Mouse (Mus musculus) heart, postnatal 4 days (tissue): ENCODE results near the gene Slc2a5. TPM values are rescaled to one million over a fixed set of nuclear protein-coding genes. Genes with fewer than 3 reads are reported as not detected.

ENCODE experiments used
- DNase-seq: peaks from one replicate; pipeline ENCODE4 v3.0.0; 2021
- total RNA-seq, 2 experiments: library from RNA; stranded (reverse); gene quantifications; 2 replicates each; pipeline ENCODE4 v1.2.3; 2021

Slc2a5 gene
- total RNA-seq, 2 experiments from 2014 or later = 0.36 to 0.61 TPM

DNA sequence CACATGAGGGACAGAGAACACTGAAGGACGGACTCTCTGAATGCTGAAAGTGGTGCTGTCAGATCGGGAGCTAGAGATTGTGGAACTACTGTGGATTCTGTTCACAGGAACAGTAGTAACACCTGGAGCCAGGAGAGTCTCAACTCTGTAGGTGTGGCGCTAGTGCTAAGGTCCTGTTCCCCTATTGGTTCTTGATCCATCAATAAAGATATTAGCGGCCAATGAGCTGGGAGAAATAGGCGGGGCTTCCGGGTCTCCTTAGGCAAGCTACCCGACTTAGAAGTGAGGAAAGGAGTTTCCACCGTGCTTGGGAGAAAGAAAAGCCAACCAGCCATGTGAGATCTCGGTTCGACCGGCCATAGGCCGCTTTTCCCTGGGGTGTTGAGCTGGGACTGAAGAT is 25.2 kb downstream of the Slc2a5 start:
- DNase-seq = no peak

DNA sequence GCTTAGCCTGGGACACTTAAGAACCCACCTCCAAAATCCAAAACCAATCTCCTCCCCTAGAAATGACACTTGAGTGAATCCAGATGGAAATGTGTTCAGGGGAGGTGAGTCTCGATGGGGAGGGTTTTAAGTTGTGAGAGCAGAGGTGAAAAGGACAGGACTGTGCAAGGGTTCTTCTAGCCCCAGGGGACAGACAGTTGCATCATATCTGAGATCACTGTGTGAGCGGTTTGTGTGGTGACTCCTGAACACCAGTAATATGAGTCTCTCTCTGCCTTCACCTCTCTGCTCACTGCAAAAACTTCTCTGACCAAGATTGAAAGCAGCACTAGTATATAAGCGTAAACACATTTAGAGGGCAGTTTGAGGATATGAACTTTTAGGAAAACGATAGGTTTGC is 27.2 kb downstream of the Slc2a5 start:
- DNase-seq = no peak

DNA sequence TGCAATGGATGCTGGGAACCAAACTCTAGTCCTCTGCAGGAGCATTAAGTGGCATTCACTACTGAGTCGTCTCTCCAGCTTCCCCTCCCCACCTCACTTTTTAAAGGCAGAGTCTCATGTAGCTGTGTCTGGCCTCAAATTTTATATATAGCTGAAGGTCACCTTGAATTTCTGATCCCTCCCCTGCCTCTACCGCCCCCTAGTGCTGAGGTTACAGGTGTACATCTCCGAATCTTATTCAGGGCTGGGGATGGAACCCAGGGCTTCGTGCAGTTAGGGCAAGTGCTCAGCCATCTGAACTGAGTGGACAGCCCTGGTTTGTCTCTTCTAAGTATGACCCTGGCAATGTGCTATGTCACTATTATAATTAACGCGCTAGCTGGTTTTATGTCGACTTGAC is 32.0 kb downstream of the Slc2a5 start:
- no peak for DNase-seq

DNA sequence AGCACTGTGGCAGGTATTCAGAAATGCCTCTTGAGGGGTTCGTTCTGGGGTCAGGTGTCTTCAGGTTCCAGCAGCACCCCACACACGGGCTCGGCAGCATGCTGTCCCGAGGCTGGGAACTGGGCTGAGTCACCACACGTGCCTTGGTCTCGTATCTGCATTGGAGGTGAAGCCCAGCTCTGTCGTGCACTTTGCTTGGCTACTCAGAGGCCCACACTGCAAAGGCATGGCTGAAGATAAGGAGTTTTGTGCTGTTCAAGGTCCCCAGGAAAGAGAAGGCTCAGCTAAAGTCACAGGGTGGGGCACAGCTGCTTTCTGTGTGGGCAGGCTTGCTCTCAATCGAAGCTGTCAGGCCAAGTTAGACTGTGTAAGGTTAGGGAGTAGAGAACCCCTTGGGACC is 33.4 kb downstream of the Slc2a5 start:
- DNase-seq = no peak

DNA sequence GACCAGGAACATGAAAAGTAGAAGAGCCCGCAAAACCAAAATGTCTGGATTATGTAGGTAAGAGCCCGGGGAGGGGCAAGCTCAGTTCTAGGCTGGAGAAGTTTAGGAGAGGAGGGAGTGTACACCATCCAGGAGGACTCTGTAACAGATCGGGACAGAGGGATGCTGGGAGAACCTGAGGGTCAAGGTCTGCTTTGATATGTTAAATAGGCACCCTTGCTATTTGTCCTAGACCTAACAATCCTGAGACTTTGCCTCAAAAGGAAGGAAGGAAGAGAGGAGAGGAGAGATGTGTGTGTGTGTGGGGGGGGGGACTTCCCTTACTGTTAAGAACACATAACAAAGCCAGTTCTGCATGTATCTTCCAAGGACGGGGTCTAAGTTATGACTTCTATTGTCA is 36.2 kb downstream of the Slc2a5 start:
- DNase-seq = no peak

DNA sequence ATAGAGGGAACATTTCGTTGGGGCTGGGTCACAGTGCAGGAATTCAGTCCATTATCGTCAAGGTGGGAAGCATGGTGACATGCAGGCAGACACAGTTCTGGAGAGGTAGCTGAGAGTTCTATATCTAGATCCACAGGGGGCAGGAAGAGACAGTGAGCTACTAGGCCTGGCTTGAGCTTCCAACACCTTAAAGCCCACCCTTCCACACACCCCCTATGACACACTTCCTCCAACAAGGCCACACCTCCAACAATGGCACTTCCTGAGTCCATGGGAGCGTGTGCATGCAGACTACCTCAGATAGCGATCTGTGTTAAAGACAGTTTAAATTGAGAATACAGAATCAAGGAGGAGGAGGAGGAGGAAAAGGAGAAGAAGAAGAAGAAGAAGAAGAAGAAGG is 36.6 kb downstream of the Slc2a5 start:
- no peak for DNase-seq

DNA sequence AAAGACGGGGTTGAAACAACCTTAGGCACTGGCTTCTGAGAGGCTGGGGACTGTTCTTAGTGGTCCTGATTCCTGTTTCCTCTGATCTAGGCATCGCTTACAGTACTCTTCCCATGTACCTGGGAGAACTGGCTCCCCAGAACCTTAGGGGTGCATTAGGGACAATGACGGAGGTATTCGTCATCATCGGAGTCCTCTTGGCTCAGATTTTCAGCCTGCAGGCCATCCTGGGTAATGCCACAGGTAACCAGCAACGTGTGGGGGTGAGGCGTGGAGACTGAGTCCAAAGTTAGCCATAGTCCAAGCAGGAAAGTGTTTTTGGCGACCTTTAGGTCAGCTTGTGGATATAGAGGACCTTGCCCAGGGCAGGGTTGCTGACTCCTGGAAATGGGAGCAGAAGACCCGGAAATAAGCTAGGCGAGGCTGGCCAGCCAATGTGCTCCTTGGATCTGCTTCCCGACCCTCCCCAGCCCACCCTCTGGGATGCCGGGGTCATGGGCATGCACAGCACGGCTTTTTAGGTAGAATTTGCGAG is 38.3 kb downstream of the Slc2a5 start:
- no peak for DNase-seq

DNA sequence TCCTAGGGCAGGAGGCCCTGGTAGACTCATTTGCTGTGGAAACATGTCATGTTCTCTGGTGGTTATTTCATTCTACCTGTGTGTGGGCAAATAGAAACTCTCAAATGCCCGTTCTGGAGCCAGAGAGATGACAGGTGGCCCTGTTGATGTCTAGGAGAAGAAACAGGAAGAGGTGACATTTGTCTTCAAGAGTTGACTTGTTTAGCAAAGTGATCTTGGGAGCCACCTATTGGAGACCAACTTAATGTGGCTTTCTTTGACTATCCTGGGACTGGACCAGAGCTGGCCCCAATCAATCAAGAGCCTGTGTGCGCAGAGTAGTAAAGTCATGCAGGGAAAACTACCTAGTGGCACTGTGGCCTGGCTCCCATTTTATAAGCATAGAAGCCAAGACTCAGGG is 40.4 kb downstream of the Slc2a5 start:
- DNase-seq = no peak

DNA sequence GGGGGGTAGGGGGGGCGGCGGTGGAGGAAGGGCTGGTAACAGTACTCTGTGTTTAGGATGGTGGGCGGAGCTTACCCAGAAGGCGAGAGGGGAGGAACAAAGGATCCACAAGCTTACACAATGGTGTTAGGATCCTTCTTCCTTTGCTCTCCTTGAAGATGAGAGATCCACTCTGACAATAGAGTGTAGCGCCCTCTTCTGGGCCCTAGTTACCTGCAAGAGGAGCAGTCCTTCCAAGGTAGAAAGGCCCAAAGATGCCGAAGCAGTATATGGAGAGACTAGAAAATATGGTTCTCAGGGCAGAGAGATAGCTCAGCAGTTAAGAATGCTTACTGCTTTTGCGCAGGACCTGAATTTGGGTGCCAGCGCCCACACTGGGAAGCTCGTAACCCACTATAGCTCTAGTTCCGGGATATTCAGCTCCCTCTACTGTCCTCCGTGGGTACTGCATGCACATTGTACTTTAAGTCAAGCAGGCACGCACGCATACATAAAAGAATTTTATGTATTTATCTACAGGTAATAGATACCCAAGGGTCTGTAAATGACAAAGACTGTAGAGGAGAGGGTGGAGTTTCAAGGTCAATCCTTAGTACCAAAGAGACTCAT is 43.6 kb downstream of the Slc2a5 start:
- no peak for DNase-seq

DNA sequence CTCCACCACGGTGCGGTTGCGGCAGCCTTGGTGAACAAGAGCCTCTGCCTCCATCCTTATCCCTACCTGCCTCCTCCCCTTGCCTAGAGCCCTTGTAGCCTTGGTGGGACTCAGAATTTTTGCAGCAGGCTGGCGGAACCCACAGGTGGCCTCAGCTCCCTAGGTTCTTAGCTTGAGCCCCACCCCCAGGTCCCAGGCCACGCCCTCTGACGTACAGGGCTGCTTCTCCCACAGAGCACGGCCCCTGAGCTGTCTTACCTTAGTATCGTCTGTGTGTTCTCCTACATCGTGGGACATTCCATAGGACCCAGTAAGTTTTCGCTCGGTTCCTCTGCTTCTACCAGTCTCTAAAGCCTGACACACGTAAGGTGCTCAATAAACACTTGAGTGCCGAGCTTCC is 45.8 kb downstream of the Slc2a5 start:
- DNase-seq = no peak

DNA sequence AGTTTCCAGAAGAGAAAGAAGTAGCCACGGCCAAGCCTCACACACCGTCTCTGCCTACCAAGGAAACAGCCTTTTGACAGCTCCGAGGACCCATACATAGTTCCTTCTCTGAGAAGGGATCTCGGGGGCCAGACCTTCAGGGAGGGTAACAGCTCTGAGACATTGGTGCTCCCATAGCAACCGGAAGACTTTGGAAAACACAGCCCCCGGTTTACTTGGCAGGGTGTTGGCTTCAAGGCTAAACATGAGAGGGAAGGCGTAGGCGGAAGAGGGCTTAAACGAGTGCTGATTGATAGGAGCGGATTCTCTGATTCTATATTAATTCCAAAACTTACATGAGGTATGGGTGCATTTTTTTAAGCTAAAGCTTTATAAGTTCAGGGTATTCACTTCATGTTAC is 49.3 kb downstream of the Slc2a5 start:
- no peak for DNase-seq

DNA sequence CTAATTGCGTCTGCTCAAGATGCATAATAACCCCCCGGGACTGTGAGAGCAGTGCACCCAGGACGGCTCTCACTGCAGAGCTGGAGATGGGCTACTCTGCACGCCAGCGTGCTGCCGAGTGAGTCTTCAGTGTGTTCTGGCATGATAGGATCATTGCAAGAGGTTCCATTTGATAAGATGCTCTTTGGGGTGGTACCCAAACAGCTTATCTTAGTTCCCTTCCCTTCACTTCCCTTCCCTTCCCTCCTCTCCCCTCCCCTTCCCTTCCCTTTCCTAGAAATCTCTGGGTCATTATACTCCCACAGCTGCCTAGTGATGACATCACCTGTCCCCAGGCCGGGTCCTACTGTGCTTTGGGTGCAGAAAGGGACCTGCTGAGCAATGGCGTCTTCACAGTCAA is 53.0 kb downstream of the Slc2a5 start:
- no peak for DNase-seq

DNA sequence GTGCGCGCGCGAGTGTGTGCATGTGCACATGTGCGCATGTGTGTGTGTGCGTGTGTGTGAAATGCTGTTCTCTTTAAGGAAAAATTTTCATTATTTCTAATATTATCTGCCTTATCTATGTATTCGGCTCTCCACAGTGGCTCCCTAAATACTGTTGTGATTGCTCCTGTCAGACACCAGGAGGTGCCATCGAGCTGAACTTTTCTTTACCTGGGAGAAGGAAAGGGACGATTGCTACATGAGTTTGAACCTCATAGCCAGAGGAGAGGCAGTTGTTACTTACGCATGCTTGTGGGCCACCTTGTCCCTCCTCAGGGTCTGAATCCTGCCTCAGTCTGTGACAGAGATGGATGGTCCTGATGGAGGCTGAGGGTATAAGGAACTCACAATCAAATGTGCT is 54.2 kb downstream of the Slc2a5 start:
- DNase-seq = peak; percentile 58

DNA sequence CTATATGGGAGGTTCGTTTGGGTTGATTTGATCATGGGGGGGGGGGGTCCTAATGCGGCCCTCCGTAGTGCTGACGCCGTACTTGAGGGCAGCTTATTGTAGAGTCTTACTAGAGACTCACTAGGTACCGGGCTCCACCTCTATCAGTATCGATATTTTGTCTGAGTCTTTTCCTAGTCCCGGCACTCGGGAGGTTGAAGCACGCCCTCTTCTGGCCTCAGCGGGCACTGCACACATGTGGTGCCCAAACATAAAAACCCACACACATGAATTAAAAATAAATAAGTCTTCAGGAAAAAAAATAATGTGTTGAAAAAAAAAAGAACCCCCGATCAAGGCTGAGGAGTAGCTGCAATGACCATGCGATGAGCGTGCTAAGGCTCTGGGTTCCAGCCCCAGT is 54.9 kb downstream of the Slc2a5 start:
- no peak for DNase-seq

DNA sequence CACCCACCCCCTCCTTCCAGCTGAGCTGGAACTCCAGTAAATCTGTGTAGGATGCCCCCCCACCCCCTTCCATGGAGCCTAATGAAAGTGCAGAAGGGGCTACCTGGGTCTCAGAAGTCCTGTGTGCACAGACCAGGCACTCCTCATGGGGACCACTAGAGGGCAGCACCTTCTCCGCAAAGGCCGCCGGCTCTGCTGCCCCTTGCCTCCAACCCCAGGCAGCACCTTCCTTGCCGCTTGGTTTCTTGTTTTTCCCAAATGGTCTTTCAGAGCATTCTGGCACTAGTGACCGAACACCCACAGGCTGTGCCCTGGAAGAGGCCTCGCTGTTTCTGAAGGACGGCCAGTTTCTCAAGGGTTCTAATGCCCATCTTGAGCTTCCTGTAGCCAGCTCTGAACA is 57.5 kb downstream of the Slc2a5 start:
- peak; percentile 53 for DNase-seq

DNA sequence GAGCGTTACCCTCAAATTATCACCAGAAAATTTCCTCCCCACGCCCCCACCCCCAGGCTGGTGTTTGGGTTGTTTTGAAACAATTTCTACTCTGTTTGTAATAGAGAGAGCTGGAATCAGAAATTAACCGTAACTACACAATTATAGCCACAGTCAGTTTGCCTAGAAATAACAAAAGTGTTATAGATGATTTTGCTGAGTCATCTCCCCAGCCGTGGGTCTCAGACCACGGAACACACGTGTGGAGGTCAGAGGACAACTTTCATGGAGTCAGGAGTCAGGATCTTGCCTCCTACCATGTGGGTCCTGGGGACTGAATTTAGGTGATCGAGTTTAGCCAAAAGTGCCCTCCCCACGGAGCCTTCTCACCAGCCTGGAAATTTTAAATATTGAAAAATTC is 58.0 kb downstream of the Slc2a5 start:
- DNase-seq = no peak

DNA sequence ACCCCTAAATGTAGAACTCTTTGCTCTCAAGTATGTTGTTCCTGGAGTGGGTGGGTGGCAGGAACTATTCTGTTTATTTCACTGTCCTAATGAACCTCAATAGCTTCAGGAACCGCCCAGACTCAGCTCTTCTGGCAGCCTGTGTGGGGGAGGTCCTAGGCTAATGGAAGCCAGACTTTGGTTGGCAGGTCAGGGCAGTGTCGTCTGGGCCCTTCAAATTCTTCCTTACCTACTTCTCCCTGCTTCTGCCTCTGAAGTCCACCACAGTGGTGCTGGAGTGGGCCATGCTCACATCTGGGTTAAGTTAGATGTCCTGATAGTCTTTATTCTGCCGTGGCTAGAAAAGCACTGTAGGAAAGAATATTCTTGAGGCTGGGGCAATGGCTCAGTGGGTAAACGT is 59.0 kb downstream of the Slc2a5 start:
- no peak for DNase-seq

DNA sequence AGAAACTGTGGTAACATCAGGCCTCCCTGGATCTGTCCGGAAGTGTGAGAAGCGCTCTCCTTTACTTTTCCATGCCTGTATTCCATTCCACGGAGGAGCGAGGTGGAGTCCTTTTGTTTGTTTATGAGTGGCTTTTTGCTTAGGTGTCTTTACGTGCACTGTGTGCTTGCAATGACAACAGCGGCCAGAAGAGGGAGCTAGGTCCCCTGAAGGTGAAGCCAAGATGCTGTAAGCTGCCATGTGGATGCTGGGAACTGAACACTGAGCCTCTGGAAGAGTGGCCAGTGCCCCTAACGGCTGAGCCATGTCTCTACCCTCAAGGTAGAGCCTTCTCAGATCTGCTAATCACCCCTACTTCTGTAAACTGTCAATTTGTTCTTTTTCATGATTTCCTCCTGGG is 62.2 kb downstream of the Slc2a5 start:
- DNase-seq = no peak

DNA sequence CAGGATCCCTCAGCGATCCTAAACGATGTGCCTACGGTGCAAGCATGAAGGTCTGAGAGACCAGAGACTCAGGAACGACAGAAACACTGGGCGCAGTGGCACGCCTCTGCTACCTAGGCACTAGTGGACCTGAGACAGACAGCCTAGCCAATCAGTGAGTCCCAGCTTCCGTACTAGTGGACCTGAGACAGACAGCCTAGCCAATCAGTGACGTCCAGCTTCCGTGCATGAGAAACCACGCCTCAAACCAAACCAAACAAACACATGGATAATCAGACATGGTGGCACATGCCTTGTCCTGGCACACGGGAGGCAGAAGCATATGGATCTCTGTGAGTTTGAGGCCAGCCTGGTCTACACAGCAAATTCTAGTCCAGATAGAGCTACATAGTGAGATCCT is 69.2 kb downstream of the Slc2a5 start:
- DNase-seq = no peak

DNA sequence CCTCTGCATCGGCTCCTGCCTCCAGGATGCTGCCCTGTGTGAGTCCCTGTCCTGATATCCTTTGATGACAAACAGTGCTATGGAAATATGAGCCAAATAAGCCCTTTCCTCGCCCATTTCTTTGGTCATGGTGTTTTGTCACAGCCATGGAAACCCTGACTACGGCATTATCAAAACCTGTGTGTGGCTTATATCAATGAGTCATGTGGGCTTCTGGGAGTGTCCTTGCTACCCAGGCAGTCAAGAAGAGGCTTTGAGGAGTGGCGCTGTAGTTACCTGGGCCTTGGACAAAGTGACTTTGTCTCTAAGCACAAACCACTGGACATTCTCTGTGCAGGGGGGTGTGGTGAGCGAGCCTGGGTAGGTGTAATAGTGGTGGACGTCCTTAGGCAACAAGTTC is 73.1 kb downstream of the Slc2a5 start:
- DNase-seq = no peak

Other genes starting within 250 kb of the Slc2a5 start
- gene Spsb1, start 164.2 kb upstream of the Slc2a5 start, total RNA-seq = 10 to 100 TPM; 26.2 to 26.7 TPM
- 10 to 100 TPM; 34.1 to 35.2 TPM for gene H6pd, start 110.3 kb upstream of the Slc2a5 start, total RNA-seq
- 10 to 100 TPM; 14.1 to 19.8 TPM for gene Gpr157, start 31.9 kb upstream of the Slc2a5 start, total RNA-seq
- not detected for gene Slc2a7, start 29.7 kb downstream of the Slc2a5 start, total RNA-seq
- not detected for gene Car6, start 82.0 kb downstream of the Slc2a5 start, total RNA-seq
- gene Eno1, start 117.4 kb downstream of the Slc2a5 start, total RNA-seq = 100 to 1,000 TPM; 303 to 307 TPM
- 10 to 100 TPM; 70.0 to 72.5 TPM for gene Rere, start 162.4 kb downstream of the Slc2a5 start, total RNA-seq